ENCODE assay signal across 20 mouse cellular contexts in genomic region chr5:28175570-28175919, GRCm38 (mm10). TPM values are rescaled to one million over a fixed set of nuclear protein-coding genes. Genes with fewer than 3 reads are reported as not detected.
A peak's percentile ranks its signal among the peaks of the same experiment; 100 is the strongest.
DNase-seq lines count a peak whose midpoint lies in the region; ATAC-seq lines count a peak whose summit lies in the region.
"Had no signal": no experiment of that assay in that cellular context is flagged by ENCODE, and none has a peak within 500 bp of the region (broad histone marks: within the 10 kb centered on the region; RNA-seq: fewer than 3 reads in every experiment).

No protein-coding gene starts in this region.

- no peak overlapping the region for H3K9ac ChIP-seq in heart, embryonic 12.5 days
- peak overlapping the region; percentile 29; the same call in 1 of the 2 replicates for H3K9ac ChIP-seq in hindbrain, embryonic 11.5 days (ENCODE audit: low read depth, low read length)

- ATAC-seq in heart, embryonic 12.5 days (ENCODE audit: insufficient number of reproducible peaks, low FRiP score) = no peak
- peak; percentile 41; the same call in 1 of the 2 replicates for ATAC-seq in hindbrain, embryonic 11.5 days (ENCODE audit: low FRiP score)
- ATAC-seq in megakaryocyte progenitor cell, adult 5-6 weeks (replicated peaks; ENCODE audit: poor library complexity) = peak; percentile 45
- ATAC-seq: inflammation-experienced regulatory T-cells, adult 6 months had no signal

- peaks cover 4% of the 10 kb centered on the region; the same call in 1 of the 2 replicates for H3K4me1 ChIP-seq in heart, embryonic 12.5 days (replicated peaks)
- no peaks in the 10 kb centered on the region for H3K4me1 ChIP-seq in hindbrain, embryonic 11.5 days (replicated peaks; ENCODE audit: control insufficient read depth, insufficient read depth, low read length)

- H3K27ac ChIP-seq in heart, embryonic 12.5 days (ENCODE audit: poor library complexity, severe bottlenecking) = no peak overlapping the region
- peak overlapping the region; percentile 70 for H3K27ac ChIP-seq in hindbrain, embryonic 11.5 days (ENCODE audit: low read depth, low read length)
- H3K27ac ChIP-seq: layer of hippocampus, adult 2 months had no signal

- no peak for DNase-seq in heart, adult 11 months
- DNase-seq in hindbrain, embryonic 11.5 days (ENCODE audit: low spot score) = no peak
- no peak for DNase-seq in lung, postnatal 25 days (ENCODE audit: low spot score)
- DNase-seq in testis, postnatal 14 days (ENCODE audit: low spot score) = no peak
- no peak for DNase-seq in urinary bladder, postnatal 36 days (ENCODE audit: low spot score in 2 of 2)
- DNase-seq: adrenal gland, postnatal 14 days; gastrocnemius, postnatal 36 days; liver; lung, adult 18-20 months; lung, postnatal 4 days; thymus, postnatal 14 days had no signal

- WGBS in heart, embryonic 12.5 days = 2% methylated on average over 10 of the region's 10 CpGs
- 4% methylated on average over 10 of the region's 10 CpGs for WGBS in hindbrain, embryonic 11.5 days

- no peaks in the 10 kb centered on the region for H3K36me3 ChIP-seq in heart, embryonic 12.5 days
- H3K36me3 ChIP-seq in hindbrain, embryonic 11.5 days (ENCODE audit: control insufficient read depth, insufficient read depth, low read length) = no peaks in the 10 kb centered on the region

- peaks cover 94% of the 10 kb centered on the region for H3K27me3 ChIP-seq in heart, embryonic 12.5 days (replicated peaks)
- H3K27me3 ChIP-seq in hindbrain, embryonic 11.5 days (ENCODE audit: control insufficient read depth, insufficient read depth, low read length) = peaks cover 89% of the 10 kb centered on the region

- no peaks in the 10 kb centered on the region for H3K9me3 ChIP-seq in heart, embryonic 12.5 days (replicated peaks)
- H3K9me3 ChIP-seq in hindbrain, embryonic 11.5 days (ENCODE audit: control insufficient read depth, low read length) = no peaks in the 10 kb centered on the region

- H3K4me3 ChIP-seq in heart, embryonic 12.5 days = 0 out of 2 replicates have a peak overlapping the region, but pooled peaks have one; percentile 0
- H3K4me3 ChIP-seq in hindbrain, embryonic 11.5 days (ENCODE audit: low read depth, low read length) = no peak overlapping the region
- H3K4me3 ChIP-seq: layer of hippocampus, adult 2 months; myocyte had no signal

- H3K4me2 ChIP-seq in heart, embryonic 12.5 days = 0 out of 2 replicates have a peak overlapping the region, but pooled peaks have one; percentile 23
- peak overlapping the region; percentile 32; the same call in 1 of the 2 replicates for H3K4me2 ChIP-seq in hindbrain, embryonic 11.5 days (replicated peaks; ENCODE audit: low read depth, low read length)

RNA-seq across cellular contexts. Expression of gene En2, which starts 10.1 kb away (rescaled TPM):
- polyA plus RNA-seq in heart, embryonic 12.5 days (2016; fragmentation: Nextera tagmentation; extraction: Ambion mirVana) = not detected in 2 replicates
- 1.1 and 1.2 TPM in 2 replicates for polyA plus RNA-seq in hindbrain, embryonic 11.5 days (2014; fragmentation: Nextera tagmentation; extraction: Ambion mirVana)
- total RNA-seq in megakaryocyte progenitor cell, adult 5-6 weeks (2015) = not detected in 2 replicates
- total RNA-seq in megakaryocyte progenitor cell, adult 5-6 weeks (2017) = not detected in 2 replicates
- total RNA-seq: left cerebral cortex, postnatal 10 days; neutrophil, adult 5-6 weeks had no signal
- polyA plus RNA-seq: heart, embryonic 16.5 days; inflammation-experienced regulatory T-cells, adult 6 months; myocyte; stomach, embryonic 16.5 days had no signal
